Mouse (Mus musculus): ENCODE results near the gene Jmjd4. TPM values are rescaled to one million over a fixed set of nuclear protein-coding genes. Genes with fewer than 3 reads are reported as not detected.

Jmjd4 gene
- total and polyA plus RNA-seq, 3 experiments = 14.5 to 18.1 TPM; not detected in 1

DNA sequence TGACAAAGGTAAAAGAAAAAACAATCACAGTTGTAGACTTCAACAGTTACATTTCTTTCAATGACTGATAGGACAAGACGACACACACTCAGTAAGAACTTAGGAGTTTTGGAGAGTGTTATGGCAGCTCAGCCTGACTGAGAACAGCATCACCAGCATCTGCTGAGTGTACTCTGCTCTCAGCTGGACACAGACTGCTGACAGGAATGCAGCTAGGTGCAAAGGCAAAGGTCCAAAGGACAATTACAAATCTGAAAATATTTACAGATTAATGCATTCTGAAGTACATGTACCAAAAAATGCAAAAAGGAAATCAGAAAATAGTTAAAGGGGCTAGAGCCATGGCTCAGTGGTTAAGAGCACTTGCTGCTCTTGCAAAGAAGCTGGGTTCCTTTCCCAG, 19.9 kb upstream of the Jmjd4 start (continued):
- TF ChIP-seq CTCF (IDR thresholded peaks at IDR 0.05 in 2 of 3, conservative IDR thresholded peaks at IDR 0.05 in 1 of 3; ENCODE audit: control insufficient read depth in 1 of 3, insufficient read depth in 1 of 3, low read depth in 2 of 3, low read length in 3 of 3, poor library complexity in 1 of 3, severe bottlenecking in 1 of 3) (no peak), MAZ (IDR thresholded peaks at IDR 0.05; ENCODE audit: low read depth, low read length) (no peak)

DNA sequence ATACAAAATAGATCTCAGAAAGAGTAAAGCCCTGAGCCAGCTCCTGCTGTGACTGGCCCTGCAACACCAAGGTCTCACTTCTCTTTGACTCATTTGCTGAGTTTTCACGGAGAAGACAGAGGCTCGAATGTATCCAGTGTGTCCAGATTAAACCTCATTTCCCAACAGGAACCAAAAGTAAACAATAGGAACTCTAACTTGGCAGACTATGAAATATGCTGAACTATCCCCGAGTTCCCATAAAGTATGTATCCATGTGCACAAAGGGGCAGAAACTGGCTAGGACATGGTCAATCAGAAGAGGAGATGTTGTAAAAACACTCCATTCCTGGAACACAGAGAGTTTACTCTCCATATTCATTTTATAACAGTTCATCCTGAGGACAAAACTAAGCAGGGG, 17.6 kb upstream of the Jmjd4 start:
- Histone ChIP-seq H3K79me2 (ENCODE audit: control insufficient read depth, insufficient read depth, low read length, poor library complexity) (no peaks in the 10 kb centered on the region), H3K27me3 (ENCODE audit: control insufficient read depth in 1 of 2, insufficient read depth in 2 of 2, low read length in 2 of 2) (no peaks in the 10 kb centered on the region), H3K4me3 (ENCODE audit: control insufficient read depth in 1 of 2, insufficient read depth in 1 of 2, low read depth in 2 of 2, low read length in 2 of 2) (no peak overlapping the region), H3K36me3 (ENCODE audit: control insufficient read depth in 1 of 2, insufficient read depth in 2 of 2, low read length in 2 of 2) (peaks cover 0 to 9% of the 10 kb centered on the region in 2 experiments; a peak in 2 of 4 replicates), H3K9ac (ENCODE audit: control insufficient read depth, low read depth, low read length, poor library complexity, severe bottlenecking) (no peak overlapping the region), H3K9me3 (replicated peaks; ENCODE audit: insufficient read depth, low read length) (no peaks in the 10 kb centered on the region), H3K4me1 (ENCODE audit: control insufficient read depth in 1 of 2, insufficient read depth in 2 of 2, low read length in 2 of 2) (no peaks in the 10 kb centered on the region), H3K27ac (ENCODE audit: control insufficient read depth, low read depth, low read length) (no peak overlapping the region)
- no peak for DNase-seq (ENCODE audit: low read depth, low spot score)
- no peak for TF ChIP-seq ZMIZ1 (IDR thresholded peaks at IDR 0.05; ENCODE audit: low read depth, low read length)
- no peak for TF ChIP-seq EP300 (IDR thresholded peaks at IDR 0.05; ENCODE audit: low read depth in 1 of 2, low read length in 2 of 2)
- TF ChIP-seq NELFE (IDR thresholded peaks at IDR 0.05; ENCODE audit: low read depth, low read length) = no peak
- no peak for TF ChIP-seq USF1 (IDR thresholded peaks at IDR 0.05; ENCODE audit: low read depth, low read length)
- TF ChIP-seq MYB (IDR thresholded peaks at IDR 0.05; ENCODE audit: low read depth, low read length) = no peak
- no peak for TF ChIP-seq ZC3H11A (IDR thresholded peaks at IDR 0.05; ENCODE audit: low read depth, low read length)
- no peak for TF ChIP-seq SMC3 (IDR thresholded peaks at IDR 0.05; ENCODE audit: low read depth, low read length)
- no peak for TF ChIP-seq E2F4 (IDR thresholded peaks at IDR 0.05; ENCODE audit: borderline replicate concordance, low read depth, low read length)
- no peak for TF ChIP-seq MXI1 (IDR thresholded peaks at IDR 0.05; ENCODE audit: low read depth, low read length)
- TF ChIP-seq GATA1 (IDR thresholded peaks at IDR 0.05; ENCODE audit: low read depth, low read length) = no peak
- TF ChIP-seq TBP (IDR thresholded peaks at IDR 0.05; ENCODE audit: low read depth, low read length) = no peak

DNA sequence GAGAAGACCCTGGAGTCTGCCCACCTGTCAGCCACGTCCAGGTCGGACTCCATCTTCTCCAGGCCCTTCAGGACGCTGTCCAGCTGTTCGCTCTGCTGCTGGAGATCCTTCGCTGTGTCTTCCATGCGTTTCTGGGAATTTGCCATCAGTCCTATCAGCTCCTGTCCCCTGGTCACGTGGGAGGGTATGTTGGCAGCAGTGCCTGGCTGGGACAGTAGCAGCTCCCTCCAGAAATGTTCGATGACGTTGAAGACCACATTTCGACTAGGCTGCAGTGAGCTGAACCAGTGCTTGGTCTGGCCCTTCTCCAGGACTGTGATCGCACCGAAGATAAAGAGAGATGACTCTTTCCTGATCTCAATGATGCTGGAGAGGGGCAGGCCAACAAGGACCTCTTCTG, 11.9 kb upstream of the Jmjd4 start:
- H3K4me1 ChIP-seq (ENCODE audit: control insufficient read depth in 1 of 2, insufficient read depth in 2 of 2, low read length in 2 of 2) = no peaks in the 10 kb centered on the region
- no peaks in the 10 kb centered on the region for H3K9me3 ChIP-seq (replicated peaks; ENCODE audit: insufficient read depth, low read length)
- no peak for TF ChIP-seq SIN3A (IDR thresholded peaks at IDR 0.05; ENCODE audit: low read length)
- no peak for TF ChIP-seq MYB (IDR thresholded peaks at IDR 0.05; ENCODE audit: low read depth, low read length)
- no peak for TF ChIP-seq NELFE (IDR thresholded peaks at IDR 0.05; ENCODE audit: low read depth, low read length)
- TF ChIP-seq MAZ (IDR thresholded peaks at IDR 0.05; ENCODE audit: low read depth, low read length) = no peak
- no peak for TF ChIP-seq ZKSCAN1 (IDR thresholded peaks at IDR 0.05; ENCODE audit: low read depth, low read length)
- TF ChIP-seq EP300 (IDR thresholded peaks at IDR 0.05; ENCODE audit: low read depth in 1 of 2, low read length in 2 of 2) = no peak
- no peak for TF ChIP-seq TBP (IDR thresholded peaks at IDR 0.05; ENCODE audit: low read depth, low read length)
- TF ChIP-seq ZNF384 (IDR thresholded peaks at IDR 0.05; ENCODE audit: low read depth, low read length) = no peak
- no peak for TF ChIP-seq GATA1 (IDR thresholded peaks at IDR 0.05; ENCODE audit: low read depth, low read length)
- TF ChIP-seq ELF1 (IDR thresholded peaks at IDR 0.05; ENCODE audit: low read depth, low read length) = no peak
- no peak for TF ChIP-seq UBTF (IDR thresholded peaks at IDR 0.05; ENCODE audit: borderline replicate concordance, insufficient read depth, low read depth, low read length)
- TF ChIP-seq RCOR1 (IDR thresholded peaks at IDR 0.05; ENCODE audit: low read depth, low read length) = no peak
- no peak for TF ChIP-seq MEF2A (IDR thresholded peaks at IDR 0.05; ENCODE audit: extremely low read depth, insufficient replicate concordance, low read depth, low read length, poor library complexity, severe bottlenecking)
- no peak for TF ChIP-seq USF2 (IDR thresholded peaks at IDR 0.05; ENCODE audit: borderline replicate concordance in 1 of 2, insufficient read depth in 1 of 2, low read depth in 1 of 2, low read length in 2 of 2)
- no peak overlapping the region for H3K27ac ChIP-seq (ENCODE audit: control insufficient read depth, low read depth, low read length)
- DNase-seq (ENCODE audit: low read depth, low spot score) = no peak
- peaks cover 0 to 3% of the 10 kb centered on the region in 2 experiments; a peak in 1 of 4 replicates for H3K36me3 ChIP-seq (ENCODE audit: control insufficient read depth in 1 of 2, insufficient read depth in 2 of 2, low read length in 2 of 2)
- no peaks in the 10 kb centered on the region for H3K79me2 ChIP-seq (ENCODE audit: control insufficient read depth, insufficient read depth, low read length, poor library complexity)
- H3K4me3 ChIP-seq (ENCODE audit: control insufficient read depth in 1 of 2, insufficient read depth in 1 of 2, low read depth in 2 of 2, low read length in 2 of 2) = no peak overlapping the region
- no peaks in the 10 kb centered on the region for H3K27me3 ChIP-seq (ENCODE audit: control insufficient read depth in 1 of 2, insufficient read depth in 2 of 2, low read length in 2 of 2)
- no peak overlapping the region for H3K9ac ChIP-seq (ENCODE audit: control insufficient read depth, low read depth, low read length, poor library complexity, severe bottlenecking)
